Mouse (Mus musculus): ENCODE results near the gene Wfdc10. TPM values are rescaled to one million over a fixed set of nuclear protein-coding genes. Genes with fewer than 3 reads are reported as not detected.

The Wfdc10 gene
- polyA plus RNA-seq, 1 experiment from 2014 or later = 0.44 TPM

- Histone ChIP-seq H3K27ac (no peak overlapping the region), H3K9ac (no peak overlapping the region), H3K4me2 (no peak overlapping the region), H3K9me3 (no peaks in the 10 kb centered on the region), H3K27me3 (replicated peaks) (no peaks in the 10 kb centered on the region), H3K4me1 (no peaks in the 10 kb centered on the region), H3K36me3 (no peaks in the 10 kb centered on the region), H3K4me3 (replicated peaks) (no peak overlapping the region)
- 92% methylated on average over 6 of the region's 6 CpGs for WGBS
- ATAC-seq (ENCODE audit: insufficient read depth, low FRiP score, low read depth) = no peak
Measured at GRCm38 (mm10) chr2:164705328-164705727, 49.5 kb downstream of the Wfdc10 start.

GRCm38 (mm10) chr2:164705991-164706390, 50.1 kb downstream of the Wfdc10 start:
- Histone ChIP-seq H3K36me3 (no peaks in the 10 kb centered on the region), H3K4me1 (no peaks in the 10 kb centered on the region), H3K4me2 (no peak overlapping the region), H3K9me3 (no peaks in the 10 kb centered on the region), H3K27ac (no peak overlapping the region), H3K27me3 (replicated peaks) (no peaks in the 10 kb centered on the region), H3K9ac (no peak overlapping the region), H3K4me3 (replicated peaks) (no peak overlapping the region)
- ATAC-seq (ENCODE audit: insufficient read depth, low FRiP score, low read depth) = no peak
- 85% methylated on average over 14 of the region's 14 CpGs for WGBS

Other genes starting within 250 kb of the Wfdc10 start
- gene Sdc4, start 212.2 kb upstream of the Wfdc10 start, polyA plus RNA-seq (2015; fragmentation: Nextera tagmentation; extraction: Ambion mirVana) = 132 and 135 TPM in 2 replicates
- gene Sys1, start 199.1 kb upstream of the Wfdc10 start, polyA plus RNA-seq (2015; fragmentation: Nextera tagmentation; extraction: Ambion mirVana) = 60.6 and 61.8 TPM in 2 replicates
- 17.9 and 18.1 TPM in 2 replicates for gene Gm20458, start 195.1 kb upstream of the Wfdc10 start, polyA plus RNA-seq (2015; fragmentation: Nextera tagmentation; extraction: Ambion mirVana)
- 0.14 TPM in 1 of 2 replicates, not detected in the other for gene Trp53tg5, start 182.3 kb upstream of the Wfdc10 start, polyA plus RNA-seq (2015; fragmentation: Nextera tagmentation; extraction: Ambion mirVana)
- gene Dbndd2, start 169.9 kb upstream of the Wfdc10 start, polyA plus RNA-seq (2015; fragmentation: Nextera tagmentation; extraction: Ambion mirVana) = 6.5 and 10.4 TPM in 2 replicates
- gene Pigt, start 158.5 kb upstream of the Wfdc10 start, polyA plus RNA-seq (2015; fragmentation: Nextera tagmentation; extraction: Ambion mirVana) = 67.0 and 67.5 TPM in 2 replicates
- gene Wfdc2, start 93.6 kb upstream of the Wfdc10 start, polyA plus RNA-seq (2015; fragmentation: Nextera tagmentation; extraction: Ambion mirVana) = 162 and 175 TPM in 2 replicates
- gene Spint3, start 82.6 kb upstream of the Wfdc10 start, polyA plus RNA-seq (2015; fragmentation: Nextera tagmentation; extraction: Ambion mirVana) = not detected in 2 replicates
- 1.0 and 1.5 TPM in 2 replicates for gene Wfdc6a, start 70.6 kb upstream of the Wfdc10 start, polyA plus RNA-seq (2015; fragmentation: Nextera tagmentation; extraction: Ambion mirVana)
- gene Eppin, start 62.5 kb upstream of the Wfdc10 start, polyA plus RNA-seq (2015; fragmentation: Nextera tagmentation; extraction: Ambion mirVana) = not detected in 2 replicates
- gene Wfdc6b, start 42.5 kb upstream of the Wfdc10 start, polyA plus RNA-seq (2015; fragmentation: Nextera tagmentation; extraction: Ambion mirVana) = not detected in 2 replicates
- gene Wfdc8, start 42.4 kb upstream of the Wfdc10 start, polyA plus RNA-seq (2015; fragmentation: Nextera tagmentation; extraction: Ambion mirVana) = not detected in 2 replicates
- gene Wfdc16, start 17.2 kb upstream of the Wfdc10 start, polyA plus RNA-seq (2015; fragmentation: Nextera tagmentation; extraction: Ambion mirVana) = not detected in 2 replicates
- gene Wfdc9, start 537 bp downstream of the Wfdc10 start, polyA plus RNA-seq (2015; fragmentation: Nextera tagmentation; extraction: Ambion mirVana) = not detected in 2 replicates
- not detected in 2 replicates for gene Wfdc11, start 18.0 kb downstream of the Wfdc10 start, polyA plus RNA-seq (2015; fragmentation: Nextera tagmentation; extraction: Ambion mirVana)
- 1.9 and 3.7 TPM in 2 replicates for gene Wfdc13, start 29.1 kb downstream of the Wfdc10 start, polyA plus RNA-seq (2015; fragmentation: Nextera tagmentation; extraction: Ambion mirVana)
- not detected in 2 replicates for gene Spint4, start 42.5 kb downstream of the Wfdc10 start, polyA plus RNA-seq (2015; fragmentation: Nextera tagmentation; extraction: Ambion mirVana)
- not detected in 2 replicates for gene Spint5, start 59.3 kb downstream of the Wfdc10 start, polyA plus RNA-seq (2015; fragmentation: Nextera tagmentation; extraction: Ambion mirVana)
- gene Wfdc3, start 89.9 kb downstream of the Wfdc10 start, polyA plus RNA-seq (2015; fragmentation: Nextera tagmentation; extraction: Ambion mirVana) = 2.2 and 2.3 TPM in 2 replicates
- 60.9 and 64.7 TPM in 2 replicates for gene Dnttip1, start 89.9 kb downstream of the Wfdc10 start, polyA plus RNA-seq (2015; fragmentation: Nextera tagmentation; extraction: Ambion mirVana)
- 428 and 438 TPM in 2 replicates for gene Ube2c, start 113.9 kb downstream of the Wfdc10 start, polyA plus RNA-seq (2015; fragmentation: Nextera tagmentation; extraction: Ambion mirVana)
- gene Tnnc2, start 123.9 kb downstream of the Wfdc10 start, polyA plus RNA-seq (2015; fragmentation: Nextera tagmentation; extraction: Ambion mirVana) = 8.1 and 16.8 TPM in 2 replicates
- gene Snx21, start 129.8 kb downstream of the Wfdc10 start, polyA plus RNA-seq (2015; fragmentation: Nextera tagmentation; extraction: Ambion mirVana) = 24.6 and 24.8 TPM in 2 replicates
- gene Acot8, start 148.8 kb downstream of the Wfdc10 start, polyA plus RNA-seq (2015; fragmentation: Nextera tagmentation; extraction: Ambion mirVana) = 21.9 and 22.9 TPM in 2 replicates
- gene Zswim3, start 149.1 kb downstream of the Wfdc10 start, polyA plus RNA-seq (2015; fragmentation: Nextera tagmentation; extraction: Ambion mirVana) = 7.9 and 8.5 TPM in 2 replicates
- 13.1 and 13.5 TPM in 2 replicates for gene Zswim1, start 166.6 kb downstream of the Wfdc10 start, polyA plus RNA-seq (2015; fragmentation: Nextera tagmentation; extraction: Ambion mirVana)
- gene Spata25, start 172.5 kb downstream of the Wfdc10 start, polyA plus RNA-seq (2015; fragmentation: Nextera tagmentation; extraction: Ambion mirVana) = not detected in 2 replicates
- gene Ctsa, start 176.8 kb downstream of the Wfdc10 start, polyA plus RNA-seq (2015; fragmentation: Nextera tagmentation; extraction: Ambion mirVana) = 132 and 159 TPM in 2 replicates
- gene Neurl2, start 177.4 kb downstream of the Wfdc10 start, polyA plus RNA-seq (2015; fragmentation: Nextera tagmentation; extraction: Ambion mirVana) = 6.2 and 6.9 TPM in 2 replicates
- 43.9 and 48.5 TPM in 2 replicates for gene Pltp, start 201.7 kb downstream of the Wfdc10 start, polyA plus RNA-seq (2015; fragmentation: Nextera tagmentation; extraction: Ambion mirVana)
- gene Pcif1, start 223.3 kb downstream of the Wfdc10 start, polyA plus RNA-seq (2015; fragmentation: Nextera tagmentation; extraction: Ambion mirVana) = 64.7 and 70.9 TPM in 2 replicates